In genomic region chr3:36863427-36863826, GRCm38 (mm10) we compare ENCODE assay signal across 8 mouse cellular contexts. TPM values are rescaled to one million over a fixed set of nuclear protein-coding genes. Genes with fewer than 3 reads are reported as not detected.
DNase-seq lines count a peak whose midpoint lies in the region; ATAC-seq and TF ChIP-seq lines count a peak whose summit lies in the region.

No protein-coding gene starts in this region.

- no peak for TF ChIP-seq CTCF in kidney, postnatal 0 days (IDR thresholded peaks at IDR 0.05; ENCODE audit: low read depth)
- no peak for TF ChIP-seq CTCF in G1E (IDR thresholded peaks at IDR 0.05; ENCODE audit: low read depth, low read length)

- 0 out of 2 replicates have a peak, but pooled peaks cover 3% of the 10 kb centered on the region for H3K4me1 ChIP-seq in kidney, postnatal 0 days (replicated peaks; ENCODE audit: insufficient read depth, low read length)
- peaks cover 16% of the 10 kb centered on the region for H3K4me1 ChIP-seq in G1E (ENCODE audit: insufficient read depth, low read depth, low read length)
- peaks cover 5% of the 10 kb centered on the region for H3K4me1 ChIP-seq in forebrain, embryonic 12.5 days
- peaks cover 4% of the 10 kb centered on the region for H3K4me1 ChIP-seq in limb, embryonic 15.5 days

- DNase-seq in kidney, postnatal 0 days (ENCODE audit: low spot score), result peak; percentile 32
- no peak for DNase-seq in kidney, adult 18-20 months
- DNase-seq in G1E (ENCODE audit: low spot score), result no peak
- peak; percentile 42 for DNase-seq in splenic B cell, adult 2 months (ENCODE audit: low read depth, low spot score)
- no peak for DNase-seq in thymus, adult 18-20 months
- DNase-seq in kidney, adult 9 months, result no peak

- peak overlapping the region; percentile 85 for H3K27ac ChIP-seq in kidney, postnatal 0 days
- H3K27ac ChIP-seq in forebrain, embryonic 12.5 days, result peak overlapping the region; percentile 71; the same call in 1 of the 2 replicates
- H3K27ac ChIP-seq in limb, embryonic 15.5 days, result peak overlapping the region; percentile 81

- H3K9me3 ChIP-seq in kidney, postnatal 0 days (replicated peaks; ENCODE audit: low read length), result no peaks in the 10 kb centered on the region
- H3K9me3 ChIP-seq in G1E (replicated peaks), result no peaks in the 10 kb centered on the region
- H3K9me3 ChIP-seq in forebrain, embryonic 12.5 days, result no peaks in the 10 kb centered on the region
- H3K9me3 ChIP-seq in limb, embryonic 15.5 days, result no peaks in the 10 kb centered on the region

- ATAC-seq in kidney, postnatal 0 days (replicated peaks; ENCODE audit: low FRiP score, low read depth), result peak; percentile 64
- no peak for ATAC-seq in G1E (ENCODE audit: extremely low read depth, insufficient number of reproducible peaks, low FRiP score, poor library complexity, severe bottlenecking)
- no peak for ATAC-seq in forebrain, embryonic 12.5 days (ENCODE audit: low FRiP score)
- no peak; the same call in 1 of the 2 replicates for ATAC-seq in limb, embryonic 15.5 days (ENCODE audit: insufficient number of reproducible peaks, low FRiP score, low TSS enrichment, low read depth)

- H3K36me3 ChIP-seq in kidney, postnatal 0 days (ENCODE audit: insufficient read depth, low read length), result 0 out of 2 replicates have a peak, but pooled peaks cover 4% of the 10 kb centered on the region
- H3K36me3 ChIP-seq in G1E (replicated peaks), result peaks cover 26% of the 10 kb centered on the region
- peaks cover 16% of the 10 kb centered on the region for H3K36me3 ChIP-seq in forebrain, embryonic 12.5 days (replicated peaks)
- peaks cover 21% of the 10 kb centered on the region for H3K36me3 ChIP-seq in limb, embryonic 15.5 days
- peaks cover 2% of the 10 kb centered on the region; the same call in 1 of the 2 replicates for H3K36me3 ChIP-seq in splenic B cell, adult 2 months (ENCODE audit: control insufficient read depth, insufficient read depth, low read length, poor library complexity, severe bottlenecking)

- peak overlapping the region; percentile 77 for H3K4me2 ChIP-seq in kidney, postnatal 0 days (ENCODE audit: low read length)
- peak overlapping the region; percentile 73 for H3K4me2 ChIP-seq in forebrain, embryonic 12.5 days
- H3K4me2 ChIP-seq in limb, embryonic 15.5 days, result peak overlapping the region; percentile 55

- 3% methylated on average over 17 of the region's 23 CpGs for WGBS in kidney, postnatal 0 days
- WGBS in forebrain, embryonic 12.5 days, result 3% methylated on average over 22 of the region's 23 CpGs
- WGBS in limb, embryonic 15.5 days, result under 1% methylated on average over 20 of the region's 23 CpGs

- peak overlapping the region; percentile 87 for H3K4me3 ChIP-seq in kidney, postnatal 0 days (replicated peaks; ENCODE audit: low read depth, low read length)
- H3K4me3 ChIP-seq in G1E (ENCODE audit: low read depth, low read length), result peak overlapping the region; percentile 92
- peak overlapping the region; percentile 76 for H3K4me3 ChIP-seq in forebrain, embryonic 12.5 days (replicated peaks)
- H3K4me3 ChIP-seq in limb, embryonic 15.5 days, result peak overlapping the region; percentile 72

- peak overlapping the region; percentile 89 for H3K9ac ChIP-seq in kidney, postnatal 0 days (ENCODE audit: low read depth, low read length)
- peak overlapping the region; percentile 88 for H3K9ac ChIP-seq in forebrain, embryonic 12.5 days
- H3K9ac ChIP-seq in limb, embryonic 15.5 days, result peak overlapping the region; percentile 72

- no peaks in the 10 kb centered on the region for H3K27me3 ChIP-seq in kidney, postnatal 0 days (ENCODE audit: insufficient read depth, low read length)
- H3K27me3 ChIP-seq in G1E (ENCODE audit: insufficient read depth, low read length), result no peaks in the 10 kb centered on the region
- no peaks in the 10 kb centered on the region for H3K27me3 ChIP-seq in forebrain, embryonic 12.5 days
- H3K27me3 ChIP-seq in limb, embryonic 15.5 days, result no peaks in the 10 kb centered on the region
- H3K27me3 ChIP-seq in splenic B cell, adult 2 months (ENCODE audit: control insufficient read depth, insufficient read depth, low read length, poor library complexity, severe bottlenecking), result no peaks in the 10 kb centered on the region

RNA-seq across cellular contexts. Expression of gene 4932438A13Rik, which starts 0.5 kb away (rescaled TPM):
- 30.5 and 37.0 TPM in 2 replicates for polyA plus RNA-seq in kidney, postnatal 0 days (2015; fragmentation: Nextera tagmentation; extraction: Ambion mirVana)
- total RNA-seq in G1E (2014; fragmentation: Nextera tagmentation) (127 and 152 TPM in 2 replicates), G1E (2017) (40.4 and 41.2 TPM in 2 replicates)
- 1.7 and 2.9 TPM in 2 replicates for polyA plus RNA-seq in G1E (2012)
- 47.8 and 57.0 TPM in 2 replicates for polyA plus RNA-seq in forebrain, embryonic 12.5 days (2016; fragmentation: Nextera tagmentation; extraction: Ambion mirVana)
- 48.7 and 52.1 TPM in 2 replicates for polyA plus RNA-seq in limb, embryonic 15.5 days (2015; fragmentation: Nextera tagmentation; extraction: Ambion mirVana)

Comparison
In these comparisons a context has a peak if more than half of its experiments do, and no peak if none do; other contexts are left out.
1. DNase-seq: peak in kidney, postnatal 0 days (single experiment) and splenic B cell, adult 2 months (single experiment); none in kidney, adult 18-20 months (single experiment), G1E (single experiment), thymus, adult 18-20 months (0 of 2) and kidney, adult 9 months (single experiment).
2. Peak in every context shown above with its lines, with median percentiles within 50 percentile points of each other: H3K27ac ChIP-seq, H3K4me2 ChIP-seq, H3K4me3 ChIP-seq and H3K9ac ChIP-seq.